Mouse (Mus musculus): ENCODE measurements around the gene Dpyd. TPM values are rescaled to one million over a fixed set of nuclear protein-coding genes. Genes with fewer than 3 reads are reported as not detected.

The Dpyd gene
- polyA plus RNA-seq, 1 experiment from 2014 or later = 2.9 TPM

- no peak overlapping the region for H3K27ac ChIP-seq (ENCODE audit: low read depth, low read length)
- H3K36me3 ChIP-seq (ENCODE audit: control insufficient read depth, insufficient read depth, low read length) = no peaks in the 10 kb centered on the region
- H3K4me3 ChIP-seq (ENCODE audit: low read depth, low read length) = no peak overlapping the region
- ATAC-seq (ENCODE audit: low FRiP score) (no peak), DNase-seq (ENCODE audit: low spot score, missing footprints) (peak; percentile 60)
- no peak overlapping the region for H3K9ac ChIP-seq (ENCODE audit: low read length)
- H3K4me2 ChIP-seq = no peak overlapping the region
- no peaks in the 10 kb centered on the region for H3K27me3 ChIP-seq (ENCODE audit: control insufficient read depth, insufficient read depth, low read length)
- H3K4me1 ChIP-seq (ENCODE audit: control insufficient read depth, insufficient read depth, low read length) = no peaks in the 10 kb centered on the region
- H3K9me3 ChIP-seq (ENCODE audit: control insufficient read depth, low read length) = no peaks in the 10 kb centered on the region
- 95% methylated on average over 3 of the region's 3 CpGs for WGBS
Measured at GRCm38 (mm10) chr3:119183261-119183660, 621.3 kb downstream of the Dpyd start.

DNA sequence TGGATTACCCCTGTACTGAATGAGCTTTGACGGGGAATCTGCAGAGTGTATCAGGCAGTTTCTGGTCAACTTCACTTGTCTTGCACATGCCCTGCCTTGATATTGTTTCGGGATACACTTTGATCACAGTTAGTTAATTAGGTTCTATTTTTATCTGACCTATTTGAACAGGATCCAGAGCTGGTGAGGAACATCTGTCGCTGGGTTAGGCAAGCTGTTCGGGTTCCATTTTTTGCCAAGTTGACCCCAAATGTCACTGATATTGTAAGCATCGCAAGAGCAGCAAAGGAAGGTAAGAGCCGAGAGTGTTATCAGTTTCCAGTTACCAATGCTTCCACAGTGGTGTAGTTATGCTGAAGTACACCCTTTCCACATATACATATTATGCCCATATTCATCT is 632.1 kb downstream of the Dpyd start:
- Histone ChIP-seq H3K4me1 (ENCODE audit: control insufficient read depth, insufficient read depth, low read length) (no peaks in the 10 kb centered on the region), H3K27ac (ENCODE audit: low read depth, low read length) (no peak overlapping the region), H3K9ac (ENCODE audit: low read length) (no peak overlapping the region), H3K27me3 (ENCODE audit: control insufficient read depth, insufficient read depth, low read length) (no peaks in the 10 kb centered on the region), H3K4me2 (no peak overlapping the region), H3K4me3 (ENCODE audit: low read depth, low read length) (no peak overlapping the region), H3K36me3 (ENCODE audit: control insufficient read depth, insufficient read depth, low read length) (no peaks in the 10 kb centered on the region), H3K9me3 (ENCODE audit: control insufficient read depth, low read length) (no peaks in the 10 kb centered on the region)
- DNase-seq (ENCODE audit: low spot score, missing footprints) = peak; percentile 41
- 88% methylated on average over 6 of the region's 6 CpGs for WGBS
- no peak for ATAC-seq (ENCODE audit: low FRiP score)

DNA sequence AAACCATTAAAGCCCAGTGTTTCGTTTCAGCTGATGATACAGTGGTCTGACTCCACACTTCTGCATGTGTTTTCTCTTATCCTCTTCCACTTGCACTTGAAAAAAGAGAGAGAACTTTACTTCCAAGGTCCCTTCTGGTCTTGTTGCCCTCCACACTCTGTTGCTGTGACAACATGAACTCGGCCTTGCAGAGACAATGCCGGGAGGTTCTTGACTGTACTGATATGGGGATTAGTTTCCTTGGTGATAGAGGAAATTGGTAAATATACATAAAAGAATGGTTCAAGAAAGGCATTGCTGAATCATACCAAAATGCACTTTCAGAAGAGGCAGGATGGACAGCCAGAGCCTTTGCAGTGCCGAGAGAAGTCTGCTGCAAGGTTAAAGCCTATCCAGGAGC is 633.7 kb downstream of the Dpyd start:
- Histone ChIP-seq H3K36me3 (ENCODE audit: control insufficient read depth, insufficient read depth, low read length) (no peaks in the 10 kb centered on the region), H3K4me1 (ENCODE audit: control insufficient read depth, insufficient read depth, low read length) (no peaks in the 10 kb centered on the region), H3K9me3 (ENCODE audit: control insufficient read depth, low read length) (no peaks in the 10 kb centered on the region), H3K27ac (ENCODE audit: low read depth, low read length) (no peak overlapping the region), H3K4me2 (no peak overlapping the region), H3K4me3 (ENCODE audit: low read depth, low read length) (no peak overlapping the region), H3K9ac (ENCODE audit: low read length) (no peak overlapping the region), H3K27me3 (ENCODE audit: control insufficient read depth, insufficient read depth, low read length) (no peaks in the 10 kb centered on the region)
- DNase-seq (ENCODE audit: low spot score, missing footprints) = peak; percentile 88
- ATAC-seq (ENCODE audit: low FRiP score) = peak; percentile 73; the same call in 1 of the 2 replicates
- WGBS = 67% methylated on average over 4 of the region's 4 CpGs

- Histone ChIP-seq H3K27ac (ENCODE audit: low read depth, low read length) (no peak overlapping the region), H3K9ac (ENCODE audit: low read length) (no peak overlapping the region), H3K4me3 (ENCODE audit: low read depth, low read length) (no peak overlapping the region), H3K9me3 (ENCODE audit: control insufficient read depth, low read length) (no peaks in the 10 kb centered on the region), H3K36me3 (ENCODE audit: control insufficient read depth, insufficient read depth, low read length) (no peaks in the 10 kb centered on the region), H3K4me1 (ENCODE audit: control insufficient read depth, insufficient read depth, low read length) (no peaks in the 10 kb centered on the region), H3K4me2 (no peak overlapping the region), H3K27me3 (ENCODE audit: control insufficient read depth, insufficient read depth, low read length) (no peaks in the 10 kb centered on the region)
- DNase-seq (ENCODE audit: low spot score, missing footprints) (no peak), ATAC-seq (ENCODE audit: low FRiP score) (no peak)
- WGBS = 72% methylated on average over 2 of the region's 2 CpGs
Measured at GRCm38 (mm10) chr3:119220763-119221412, 659.0 kb downstream of the Dpyd start.

GRCm38 (mm10) chr3:119243181-119243580 is 681.3 kb downstream of the Dpyd start:
- H3K36me3 ChIP-seq (ENCODE audit: control insufficient read depth, insufficient read depth, low read length) = no peaks in the 10 kb centered on the region
- no peak overlapping the region for H3K9ac ChIP-seq (ENCODE audit: low read length)
- no peak overlapping the region for H3K4me2 ChIP-seq
- 89% methylated on average over 3 of the region's 3 CpGs for WGBS
- H3K4me3 ChIP-seq (ENCODE audit: low read depth, low read length) = no peak overlapping the region
- no peaks in the 10 kb centered on the region for H3K27me3 ChIP-seq (ENCODE audit: control insufficient read depth, insufficient read depth, low read length)
- no peak overlapping the region for H3K27ac ChIP-seq (ENCODE audit: low read depth, low read length)
- DNase-seq (ENCODE audit: low spot score, missing footprints) (no peak), ATAC-seq (ENCODE audit: low FRiP score) (no peak)
- H3K9me3 ChIP-seq (ENCODE audit: control insufficient read depth, low read length) = no peaks in the 10 kb centered on the region
- no peaks in the 10 kb centered on the region for H3K4me1 ChIP-seq (ENCODE audit: control insufficient read depth, insufficient read depth, low read length)

- H3K27ac ChIP-seq (ENCODE audit: low read depth, low read length) = no peak overlapping the region
- no peak overlapping the region for H3K4me2 ChIP-seq
- no peaks in the 10 kb centered on the region for H3K9me3 ChIP-seq (ENCODE audit: control insufficient read depth, low read length)
- H3K4me3 ChIP-seq (ENCODE audit: low read depth, low read length) = no peak overlapping the region
- WGBS = 53% methylated on average over 5 of the region's 5 CpGs
- no peak for DNase-seq (ENCODE audit: low spot score, missing footprints)
- H3K4me1 ChIP-seq (ENCODE audit: control insufficient read depth, insufficient read depth, low read length) = no peaks in the 10 kb centered on the region
- no peaks in the 10 kb centered on the region for H3K27me3 ChIP-seq (ENCODE audit: control insufficient read depth, insufficient read depth, low read length)
- H3K36me3 ChIP-seq (ENCODE audit: control insufficient read depth, insufficient read depth, low read length) = no peaks in the 10 kb centered on the region
- 0 out of 2 replicates have a peak, but pooled peaks have one; percentile 61 for ATAC-seq (ENCODE audit: low FRiP score)
- H3K9ac ChIP-seq (ENCODE audit: low read length) = no peak overlapping the region
Measured at GRCm38 (mm10) chr3:119256516-119256915, 694.6 kb downstream of the Dpyd start.

DNA sequence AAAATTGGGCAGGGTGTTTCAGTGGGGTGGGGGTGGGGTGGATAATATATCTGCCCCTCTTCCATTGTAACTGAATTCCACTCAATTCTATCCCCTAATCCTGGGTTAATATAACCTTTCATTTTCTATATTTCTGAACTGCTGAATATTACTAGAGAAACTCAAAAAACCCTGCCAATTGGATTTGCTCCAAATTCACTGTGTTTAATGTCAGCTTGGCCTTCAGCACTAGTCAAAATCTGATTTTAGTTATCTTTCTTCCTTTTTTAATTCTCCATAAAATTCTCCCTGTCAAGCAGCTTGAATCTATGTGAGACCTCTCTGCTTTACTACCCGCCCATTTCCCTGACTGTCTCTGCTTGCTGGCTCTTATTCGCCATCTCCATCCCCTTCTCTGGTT is 713.3 kb downstream of the Dpyd start:
- H3K9me3 ChIP-seq (ENCODE audit: control insufficient read depth, low read length) = no peaks in the 10 kb centered on the region

GRCm38 (mm10) chr3:119280671-119281070 is 718.7 kb downstream of the Dpyd start:
- ATAC-seq (ENCODE audit: low FRiP score) (no peak), DNase-seq (ENCODE audit: low spot score, missing footprints) (no peak)
- Histone ChIP-seq H3K36me3 (ENCODE audit: control insufficient read depth, insufficient read depth, low read length) (no peaks in the 10 kb centered on the region), H3K4me3 (ENCODE audit: low read depth, low read length) (no peak overlapping the region), H3K4me1 (ENCODE audit: control insufficient read depth, insufficient read depth, low read length) (no peaks in the 10 kb centered on the region), H3K4me2 (no peak overlapping the region), H3K27ac (ENCODE audit: low read depth, low read length) (no peak overlapping the region), H3K27me3 (ENCODE audit: control insufficient read depth, insufficient read depth, low read length) (no peaks in the 10 kb centered on the region), H3K9me3 (ENCODE audit: control insufficient read depth, low read length) (no peaks in the 10 kb centered on the region), H3K9ac (ENCODE audit: low read length) (no peak overlapping the region)
- 91% methylated on average over 2 of the region's 2 CpGs for WGBS

More for the DNA sequence above, 713.3 kb downstream of the Dpyd start:
- 82% methylated on average over 2 of the region's 2 CpGs for WGBS
- Histone ChIP-seq H3K27me3 (ENCODE audit: control insufficient read depth, insufficient read depth, low read length) (no peaks in the 10 kb centered on the region), H3K9ac (ENCODE audit: low read length) (no peak overlapping the region), H3K4me3 (ENCODE audit: low read depth, low read length) (no peak overlapping the region), H3K36me3 (ENCODE audit: control insufficient read depth, insufficient read depth, low read length) (no peaks in the 10 kb centered on the region), H3K4me1 (ENCODE audit: control insufficient read depth, insufficient read depth, low read length) (no peaks in the 10 kb centered on the region), H3K27ac (ENCODE audit: low read depth, low read length) (no peak overlapping the region), H3K4me2 (no peak overlapping the region)
- DNase-seq (ENCODE audit: low spot score, missing footprints) = no peak
- no peak for ATAC-seq (ENCODE audit: low FRiP score)

GRCm38 (mm10) chr3:119314693-119315092 is 752.8 kb downstream of the Dpyd start:
- Histone ChIP-seq H3K9ac (ENCODE audit: low read length) (no peak overlapping the region), H3K27me3 (ENCODE audit: control insufficient read depth, insufficient read depth, low read length) (no peaks in the 10 kb centered on the region), H3K4me1 (ENCODE audit: control insufficient read depth, insufficient read depth, low read length) (no peaks in the 10 kb centered on the region), H3K4me2 (no peak overlapping the region), H3K36me3 (ENCODE audit: control insufficient read depth, insufficient read depth, low read length) (no peaks in the 10 kb centered on the region), H3K9me3 (ENCODE audit: control insufficient read depth, low read length) (no peaks in the 10 kb centered on the region), H3K27ac (ENCODE audit: low read depth, low read length) (no peak overlapping the region), H3K4me3 (ENCODE audit: low read depth, low read length) (no peak overlapping the region)
- 84% methylated on average over 3 of the region's 3 CpGs for WGBS
- ATAC-seq (ENCODE audit: low FRiP score) (no peak), DNase-seq (ENCODE audit: low spot score, missing footprints) (no peak)

Measured in midbrain, embryonic 11.5 days (tissue).